Mouse (Mus musculus) MEL (cell line): ENCODE data around the gene Mgst3.

ENCODE experiments used
- CHD1 ChIP-seq: IDR thresholded peaks from 2 replicates; pipeline ENCODE4 v1.6.1; 2012; ENCODE audit warnings: low read depth, mild to moderate bottlenecking, inconsistent platforms, low read length, improper control_type of control experiment
- CHD2 ChIP-seq: IDR thresholded peaks from 2 replicates; pipeline ENCODE4 v1.6.1; 2011; ENCODE audit warnings: low read length, improper control_type of control experiment
- CTCF ChIP-seq, 3 experiments: IDR thresholded peaks in 2 of 3; conservative IDR thresholded peaks in 1 of 3; 2 replicates each; pipeline ENCODE4 v1.5.1; 2011 to 2012; ENCODE audit warnings: low read length in 3 of 3, low read depth in 2 of 3, mild to moderate bottlenecking in 2 of 3, improper control_type of control experiment in 1 of 3, inconsistent platforms in 1 of 3, mixed read lengths in 1 of 3, moderate library complexity in 1 of 3; ENCODE audit not compliant: control insufficient read depth in 1 of 3, insufficient read depth in 1 of 3, poor library complexity in 1 of 3, severe bottlenecking in 1 of 3
- GABPA ChIP-seq: IDR thresholded peaks from 2 replicates; pipeline ENCODE4 v1.6.1; 2012; ENCODE audit warnings: low read depth, mild to moderate bottlenecking, inconsistent platforms, low read length, improper control_type of control experiment, moderate library complexity
- MEF2A ChIP-seq: IDR thresholded peaks from 2 replicates; pipeline ENCODE4 v1.6.1; 2014; ENCODE audit warnings: low read depth, mild to moderate bottlenecking, inconsistent platforms, low read length, improper control_type of control experiment; ENCODE audit not compliant: poor library complexity, insufficient replicate concordance, severe bottlenecking; ENCODE audit errors: extremely low read depth
- NRF1 ChIP-seq: IDR thresholded peaks from 2 replicates; pipeline ENCODE4 v1.6.1; 2014; ENCODE audit warnings: low read depth, mild to moderate bottlenecking, inconsistent platforms, low read length, improper control_type of control experiment, moderate library complexity; ENCODE audit not compliant: poor library complexity, insufficient read depth, severe bottlenecking
- POLR2A ChIP-seq, 2 experiments: IDR thresholded peaks; 2 replicates each; pipeline ENCODE4 v1.6.1; 2011 to 2012; ENCODE audit warnings: low read length in 2 of 2, mild to moderate bottlenecking in 2 of 2, control low read depth in 1 of 2, improper control_type of control experiment in 1 of 2, low read depth in 1 of 2, moderate library complexity in 1 of 2; ENCODE audit not compliant: control insufficient read depth in 1 of 2, insufficient read depth in 1 of 2, poor library complexity in 1 of 2
- POLR2AphosphoS2 ChIP-seq: IDR thresholded peaks from 2 replicates; pipeline ENCODE4 v1.6.1; 2011; ENCODE audit warnings: low read length, improper control_type of control experiment
- ZC3H11A ChIP-seq: IDR thresholded peaks from 2 replicates; pipeline ENCODE4 v1.6.1; 2012; ENCODE audit warnings: low read depth, mild to moderate bottlenecking, inconsistent platforms, low read length, improper control_type of control experiment
- ZNF384 ChIP-seq: IDR thresholded peaks from 2 replicates; pipeline ENCODE4 v1.6.1; 2012; ENCODE audit warnings: low read depth, mild to moderate bottlenecking, inconsistent platforms, low read length, improper control_type of control experiment

- TF ChIP-seq GABPA (no peak), ZC3H11A (no peak), CHD2 (no peak), ZNF384 (no peak), POLR2A (IDR thresholded peaks at IDR 0.05; ENCODE audit: control insufficient read depth in 1 of 2, insufficient read depth in 1 of 2, low read depth in 1 of 2, low read length in 2 of 2, poor library complexity in 1 of 2) (no peak), POLR2AphosphoS2 (no peak), CTCF (IDR thresholded peaks at IDR 0.05 in 2 of 3, conservative IDR thresholded peaks at IDR 0.05 in 1 of 3; ENCODE audit: control insufficient read depth in 1 of 3, insufficient read depth in 1 of 3, low read depth in 2 of 3, low read length in 3 of 3, poor library complexity in 1 of 3, severe bottlenecking in 1 of 3) (no peak), CHD1 (no peak), NRF1 (no peak), MEF2A (no peak)
Observed at GRCm38 (mm10) chr1:167387310-167387709, 6.3 kb downstream of the Mgst3 start.
